Mouse (Mus musculus) liver, postnatal 0 days (tissue): ENCODE results near the gene Ppp2r2c.

Source experiments
- CTCF ChIP-seq: sonication (generic); IDR thresholded peaks from 2 replicates; pipeline ENCODE4 v1.5.1; 2016; ENCODE audit warnings: antibody characterized with exemption, low read depth
- EP300 ChIP-seq: IDR thresholded peaks from 2 replicates; pipeline ENCODE4 v1.6.1; 2016; ENCODE audit warnings: antibody characterized with exemption, low read depth, mild to moderate bottlenecking

- TF ChIP-seq CTCF = no peak
- TF ChIP-seq EP300 = no peak
These were observed 34.5 kb downstream of the Ppp2r2c start for GRCm38 (mm10) chr5:36902807-36903206.
